Mouse (Mus musculus) testis, adult 2 months (tissue): ENCODE data around the gene Gm10486. TPM values are rescaled to one million over a fixed set of nuclear protein-coding genes. Genes with fewer than 3 reads are reported as not detected.
"Not testable (repeated sequence)": the region's sequence is repeated elsewhere in the genome, so short reads cannot be mapped to it uniquely, and the experiment has no call there.

Experiments
- H3K27ac ChIP-seq: fragments of 200-500 bp; 2 replicates; pipeline ENCODE4 v1.5.1; 2012; ENCODE audit warnings: low read depth, low read length; ENCODE audit not compliant: control insufficient read depth, insufficient read depth
- H3K27me3 ChIP-seq: fragments of 200-500 bp; 2 replicates; pipeline ENCODE4 v1.6.1; 2012; ENCODE audit warnings: mild to moderate bottlenecking, low read length, moderate library complexity; ENCODE audit not compliant: control insufficient read depth, insufficient read depth
- H3K36me3 ChIP-seq: fragments of 200-500 bp; 2 replicates; pipeline ENCODE4 v1.6.1; 2012; ENCODE audit warnings: mild to moderate bottlenecking, low read length; ENCODE audit not compliant: control insufficient read depth, insufficient read depth
- H3K4me1 ChIP-seq: fragments of 200-500 bp; 2 replicates; pipeline ENCODE4 v1.6.1; 2012; ENCODE audit warnings: low read length; ENCODE audit not compliant: control insufficient read depth, insufficient read depth
- H3K4me3 ChIP-seq: fragments of 200-500 bp; 2 replicates; pipeline ENCODE4 v1.5.1; 2012; ENCODE audit warnings: low read depth, mild to moderate bottlenecking, low read length, moderate library complexity, mixed read lengths; ENCODE audit not compliant: control insufficient read depth
- polyA plus RNA-seq: library from polyadenylated mRNA; depleted of rRNA; stranded (reverse); fragments of >200 nt; gene quantifications from 2 replicates; pipeline ENCODE4 v1.2.3, GENCODE M21; 2012; rRNA removed

Gene Gm10486
- 13.0 and 17.2 TPM in 2 replicates for polyA plus RNA-seq

GRCm38 (mm10) chrX:35067084-35067483 is at the start of gene Gm10486:
TSS of gene Gm10486 (plus strand) at chrX:35067384.
- H3K4me1 ChIP-seq, H3K4me3 ChIP-seq, H3K27ac ChIP-seq, H3K36me3 ChIP-seq, H3K27me3 ChIP-seq: not testable (repeated sequence)
